Mouse (Mus musculus) urinary bladder, postnatal 25 days (tissue): Measurements from ENCODE around the gene Gm15085.
"Not testable (repeated sequence)": the region's sequence is repeated elsewhere in the genome, so short reads cannot be mapped to it uniquely, and the experiment has no call there.

Experiments
- DNase-seq: peaks from one replicate; pipeline ENCODE4 v3.0.0; 2022; ENCODE audit warnings: low spot score

Gene Gm15085

DNA sequence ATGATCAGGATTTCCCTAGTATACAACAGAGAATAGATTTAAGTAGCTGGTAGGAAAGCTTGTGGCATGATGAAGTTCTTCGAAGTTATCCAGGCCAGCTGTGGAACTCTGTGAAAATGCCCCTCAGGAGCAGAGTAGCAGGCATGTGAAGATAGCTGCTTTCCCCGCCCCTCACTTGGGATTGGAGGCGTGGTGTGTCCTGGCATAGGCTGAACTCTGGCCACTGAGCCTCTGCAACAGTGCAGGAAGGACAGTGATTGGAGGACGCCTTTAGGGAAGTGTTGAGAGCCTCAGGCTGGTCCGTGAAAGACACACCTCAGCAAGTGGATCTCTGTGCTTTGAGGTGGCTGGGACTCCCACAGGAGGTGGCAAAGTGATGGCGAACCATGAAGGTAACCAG lies at the start of gene Gm15085:
Gene Gm15085, plus strand, starts transcription at position 301 of the 400 bp plus-strand sequence.
- DNase-seq: not testable (repeated sequence)
